Mouse (Mus musculus) 416B (cell line): Measurements from ENCODE around the gene Gp9.
A peak's percentile ranks its signal among the peaks of the same experiment; 100 is the strongest.
"Not testable (repeated sequence)": the region's sequence is repeated elsewhere in the genome, so short reads cannot be mapped to it uniquely, and the experiment has no call there.

Experiments
- DNase-seq: peaks from one replicate; pipeline ENCODE4 v3.0.0; 2011; ENCODE audit warnings: low read depth

The Gp9 gene

DNA sequence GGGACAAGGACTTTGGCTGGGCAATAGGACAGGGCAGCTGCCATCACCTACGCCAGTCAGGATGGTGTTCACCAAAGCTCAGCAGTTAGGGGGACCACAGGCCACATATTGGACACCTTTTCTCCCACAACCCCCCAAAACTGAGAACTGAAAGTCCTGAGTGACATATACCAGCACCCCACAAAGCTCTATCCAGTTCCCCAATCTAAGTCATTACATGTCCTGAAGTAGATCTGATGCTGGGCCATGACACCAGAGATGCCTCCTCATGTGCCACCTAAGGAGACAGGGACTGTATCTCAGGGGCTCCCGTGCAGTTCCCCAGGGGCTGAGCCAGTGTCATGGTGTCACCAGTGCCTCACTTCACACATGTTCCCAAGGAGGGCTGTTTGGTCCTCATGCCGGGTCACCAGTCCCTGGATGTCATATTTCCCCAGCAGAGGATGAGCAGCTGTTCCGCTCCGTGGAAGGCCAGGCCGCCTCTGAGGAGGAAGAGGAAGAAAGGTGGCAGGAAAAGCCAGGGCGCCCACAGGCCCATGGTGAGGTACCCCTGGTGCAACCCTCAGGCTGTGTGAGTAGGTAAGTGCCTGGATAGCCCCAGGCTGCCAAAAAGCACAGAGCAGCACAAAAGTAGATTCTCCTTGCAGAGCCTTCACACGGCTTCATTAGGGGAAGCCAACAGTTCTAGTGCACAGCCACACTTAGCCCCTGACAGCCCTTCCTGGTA is 27.5 kb upstream of the Gp9 start:
- no peak for DNase-seq

DNA sequence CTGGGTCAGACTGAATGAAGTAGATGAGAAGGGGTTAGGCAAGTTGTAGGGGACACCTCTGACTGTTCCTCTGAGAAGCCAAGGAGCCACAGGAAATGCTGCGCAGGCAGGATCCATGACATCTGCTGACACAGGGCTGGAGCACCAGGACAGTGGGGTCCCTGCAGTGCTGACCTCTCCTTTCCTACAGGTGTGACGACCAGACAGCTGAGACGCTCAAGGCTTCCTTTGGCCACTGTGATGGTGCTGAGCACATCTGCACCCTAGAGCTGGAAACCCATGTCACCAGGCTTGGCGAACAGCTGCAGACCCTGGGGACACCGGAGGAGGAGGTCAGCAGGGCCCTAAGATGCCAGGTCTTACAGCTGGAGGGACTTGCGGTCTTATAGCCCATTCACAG is 26.3 kb upstream of the Gp9 start:
- DNase-seq, result no peak

DNA sequence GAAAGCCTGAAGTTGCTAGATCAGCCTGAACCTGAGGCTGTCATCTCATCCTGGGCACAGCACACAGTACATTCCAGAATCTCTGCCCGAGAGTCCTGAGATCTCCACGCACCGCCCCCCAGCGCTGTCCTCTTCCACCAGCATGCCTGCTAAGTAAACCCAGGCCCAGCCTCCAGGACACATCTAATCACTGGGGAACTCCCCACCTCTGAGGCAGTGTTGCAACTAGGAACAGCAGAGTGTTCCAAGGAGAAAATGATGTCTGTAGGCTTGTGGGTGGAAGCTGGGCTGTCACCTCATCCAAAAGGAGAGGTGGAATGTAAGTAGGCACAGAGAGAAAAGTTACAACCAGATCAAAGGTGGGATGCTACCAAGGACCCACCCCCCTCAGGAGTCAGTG is 22.7 kb upstream of the Gp9 start:
- DNase-seq, result no peak

DNA sequence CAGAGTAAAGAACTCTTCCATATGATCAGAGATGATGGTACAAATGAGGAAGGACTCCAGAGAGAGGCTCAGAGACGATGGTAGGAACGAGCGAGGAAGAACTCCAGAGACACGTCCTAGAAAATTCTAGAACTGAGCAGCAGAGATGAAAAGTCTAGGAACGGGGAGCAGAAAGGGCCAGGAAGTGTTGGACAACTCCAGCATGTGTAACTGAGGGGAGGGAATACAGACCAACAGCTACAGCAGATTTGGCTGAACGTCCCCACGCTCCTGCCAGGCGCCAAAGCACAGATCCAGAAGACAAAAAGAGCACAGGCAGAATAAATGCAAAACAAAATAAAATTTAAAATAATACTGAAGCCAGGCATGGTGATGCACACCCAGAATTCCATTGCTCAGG is 21.0 kb upstream of the Gp9 start:
- no peak for DNase-seq

DNA sequence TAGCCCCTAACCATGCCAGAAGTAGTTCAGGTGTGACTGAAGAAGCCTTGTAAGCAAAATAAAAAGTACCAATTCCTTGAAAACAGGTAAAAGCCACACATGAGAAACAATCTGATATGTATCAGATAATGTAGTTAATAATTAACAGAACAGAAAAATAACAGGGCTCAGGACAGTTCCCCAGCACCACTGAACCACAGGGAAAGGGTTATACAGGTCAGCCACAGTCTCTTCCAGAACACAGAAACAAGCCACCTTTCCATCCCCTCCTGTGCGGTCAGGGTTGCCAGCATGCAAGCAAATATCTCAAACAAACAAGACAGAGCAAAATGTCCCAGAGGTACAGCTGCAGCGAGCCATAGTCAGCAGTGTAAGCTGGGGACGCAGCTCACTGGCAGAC is 18.5 kb upstream of the Gp9 start:
- no peak for DNase-seq

DNA sequence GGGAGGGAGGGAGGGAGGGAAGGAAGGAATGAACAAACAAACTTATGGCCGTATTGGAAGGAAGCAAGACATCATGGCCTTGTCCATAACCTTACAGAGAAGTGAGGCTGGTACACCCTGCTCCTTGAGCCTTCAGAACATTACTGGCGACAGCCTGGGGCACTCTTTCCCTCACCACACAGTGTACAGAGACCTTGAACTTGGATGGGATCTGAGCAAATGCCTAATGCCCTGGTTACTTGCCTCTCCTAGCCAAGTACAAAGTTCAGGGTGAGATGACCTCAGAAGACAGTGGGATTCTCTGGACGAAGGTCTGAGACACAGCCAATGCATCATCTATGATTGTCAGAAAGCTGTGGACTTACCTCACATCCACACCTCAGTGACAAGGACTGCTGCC is 18.0 kb upstream of the Gp9 start:
- no peak for DNase-seq

DNA sequence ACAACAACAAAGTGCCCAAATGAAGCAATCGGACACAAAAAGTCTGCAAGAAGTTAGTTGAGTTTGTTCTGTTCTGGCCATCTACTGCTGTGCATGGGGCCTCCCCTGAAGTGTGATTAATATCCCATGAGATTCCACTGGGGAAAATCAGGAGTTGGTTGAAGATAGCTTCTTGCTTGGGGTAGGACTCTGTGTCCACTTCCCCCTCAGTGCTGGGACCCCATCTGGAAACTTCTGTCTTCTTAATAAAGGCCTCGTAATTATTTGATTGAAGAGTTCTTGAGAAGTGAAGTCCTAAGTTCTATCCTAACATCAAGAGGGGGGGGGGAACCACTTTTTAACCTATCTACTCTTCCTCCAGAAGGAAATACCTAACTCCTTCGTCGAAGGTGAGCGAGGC is 15.7 kb upstream of the Gp9 start:
- DNase-seq, result no peak

DNA sequence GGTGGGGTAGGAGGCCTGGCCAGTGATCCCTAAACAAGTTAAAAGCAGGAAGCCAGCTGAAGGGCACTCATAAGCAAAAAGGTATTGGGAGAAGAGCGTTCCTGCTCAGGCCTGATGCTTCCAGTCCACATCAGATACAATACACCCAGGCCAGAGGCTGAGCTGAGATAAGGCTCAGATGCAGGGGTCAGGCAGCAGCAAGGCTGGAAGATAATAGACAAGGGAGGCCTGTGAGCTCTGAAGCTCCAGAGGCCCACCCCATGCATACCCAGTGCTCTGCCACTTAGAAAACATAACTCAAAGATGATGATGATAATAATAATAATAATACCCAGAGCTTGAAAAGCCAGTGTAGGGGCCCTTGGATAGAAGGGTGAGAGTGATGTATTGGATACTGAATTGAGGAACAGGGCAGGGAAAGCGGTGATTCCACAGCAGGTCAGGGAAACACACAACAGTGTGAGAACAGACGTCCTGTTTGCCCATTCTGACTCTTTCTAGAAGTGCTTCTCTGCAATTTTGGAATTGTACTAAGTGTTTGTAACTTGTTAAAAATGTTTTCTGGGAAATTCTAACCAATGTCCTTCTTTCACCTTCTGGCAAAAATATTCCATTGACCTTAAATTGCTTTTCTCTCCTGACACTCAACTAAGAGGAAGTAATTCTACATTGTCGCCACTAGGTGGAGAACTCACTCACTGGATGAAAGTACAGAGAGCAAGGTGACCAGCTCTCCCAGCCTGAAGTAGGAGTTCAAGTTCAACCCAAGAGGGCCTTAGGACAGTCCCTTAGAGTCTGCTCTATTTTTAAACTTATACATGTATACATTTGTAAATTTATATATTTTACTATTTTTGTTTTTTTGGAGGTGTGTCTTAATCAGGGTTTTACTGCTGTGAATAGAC is 14.2 kb upstream of the Gp9 start:
- DNase-seq, result peak; percentile 78

DNA sequence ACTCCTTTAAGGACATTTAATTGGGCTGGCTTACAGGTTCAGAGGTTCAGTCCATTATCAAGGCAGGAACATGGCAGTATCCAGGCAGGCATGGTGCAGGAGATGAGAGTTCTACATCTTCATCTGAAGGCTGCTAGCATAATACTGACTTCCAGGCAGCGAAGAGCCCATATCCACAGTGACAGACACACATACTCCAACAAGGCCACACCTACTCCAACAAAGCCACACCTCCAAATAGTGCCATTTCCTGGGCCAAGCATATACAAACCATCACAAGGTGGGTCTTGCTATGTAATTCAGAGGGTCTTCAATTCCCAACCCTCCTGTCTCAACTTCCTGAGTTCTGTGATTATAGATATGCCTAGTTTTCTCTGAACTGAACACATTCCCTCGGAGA is 13.6 kb upstream of the Gp9 start:
- DNase-seq, result not testable (repeated sequence)

DNA sequence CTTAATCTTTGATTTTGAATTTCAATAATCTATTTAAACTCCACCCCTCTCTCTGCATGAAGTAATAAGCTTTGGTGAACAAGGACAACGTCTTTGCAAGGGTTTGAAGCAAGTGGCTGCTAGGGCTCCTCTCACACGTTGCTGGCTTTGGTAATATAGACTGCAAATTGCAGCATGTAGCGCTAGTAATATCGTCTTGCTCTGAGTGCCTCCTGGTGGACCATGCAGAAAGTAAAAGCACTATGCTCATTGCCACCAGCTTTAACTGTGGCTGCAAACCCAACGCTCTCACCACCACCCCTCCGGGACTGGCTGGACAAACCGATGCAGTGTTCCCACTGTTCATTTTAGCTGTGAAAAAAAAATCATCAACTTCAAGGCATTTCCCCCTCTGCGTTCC is 7.2 kb upstream of the Gp9 start:
- peak; percentile 85 for DNase-seq

DNA sequence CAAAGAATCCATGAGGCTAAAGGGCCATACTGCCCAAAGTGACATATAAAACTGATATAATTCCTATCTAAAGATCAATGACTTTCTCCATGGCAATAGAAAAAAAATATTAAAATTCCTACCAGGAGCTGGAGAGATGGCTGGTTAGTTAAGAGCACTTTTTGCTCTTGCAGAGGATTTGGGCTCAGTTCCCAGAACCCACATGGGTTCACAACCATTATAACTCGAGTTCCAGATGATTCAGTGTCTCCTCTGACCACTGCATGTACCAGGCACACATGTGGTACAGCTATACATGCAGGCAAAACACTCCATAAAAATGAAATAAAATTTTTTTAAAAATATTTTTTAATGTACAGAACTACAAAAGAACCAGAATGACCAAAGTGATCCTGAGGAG is 3.4 kb upstream of the Gp9 start:
- no peak for DNase-seq

DNA sequence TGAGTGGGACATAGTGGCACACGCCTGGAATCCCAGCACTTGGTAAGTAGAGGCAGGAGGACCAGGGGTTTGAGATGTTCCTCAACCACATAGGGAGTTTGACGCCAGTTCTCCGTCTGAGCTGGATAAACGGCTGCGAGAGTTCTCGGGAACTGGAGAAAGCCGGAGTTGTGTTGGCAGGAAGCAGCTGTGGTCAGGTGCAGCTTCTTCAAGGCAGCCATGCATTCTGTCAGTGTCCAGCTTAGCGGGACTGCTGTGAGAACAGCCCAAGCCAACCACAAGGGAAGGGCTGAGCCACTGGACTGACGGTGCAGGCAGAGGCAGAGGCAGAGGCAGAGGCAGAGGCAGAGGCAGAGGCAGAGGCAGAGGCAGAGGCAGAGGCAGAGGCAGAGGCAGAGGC is 3.0 kb upstream of the Gp9 start:
- peak; percentile 67 for DNase-seq

DNA sequence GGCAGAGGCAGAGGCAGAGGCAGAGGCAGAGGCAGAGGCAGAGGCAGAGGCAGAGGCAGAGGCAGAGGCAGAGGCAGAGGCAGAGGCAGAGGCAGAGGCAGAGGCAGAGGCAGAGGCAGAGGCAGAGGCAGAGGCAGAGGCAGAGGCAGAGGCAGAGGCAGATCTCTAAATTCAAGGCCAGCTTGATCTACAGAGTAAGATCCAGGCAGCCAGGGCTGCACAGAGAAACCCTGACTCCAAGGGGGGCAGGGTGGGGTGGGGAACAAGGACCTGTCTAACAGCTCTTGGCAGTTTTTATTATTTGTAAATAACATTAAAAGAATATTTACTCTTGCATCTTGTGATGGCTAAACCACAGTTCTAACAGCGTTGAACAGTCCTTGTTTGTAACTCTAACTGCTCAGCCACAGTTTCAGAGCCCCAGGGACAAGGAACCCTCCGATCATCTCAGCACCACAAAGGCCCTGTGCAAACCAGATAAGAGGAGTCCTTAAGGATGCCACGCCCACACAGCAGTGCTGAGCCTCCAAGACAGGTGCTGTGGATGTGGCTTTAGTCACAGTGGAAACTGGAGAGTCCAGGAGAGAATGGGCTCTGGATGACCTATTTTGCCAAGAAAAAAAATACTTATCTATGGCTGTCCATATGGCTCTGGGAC is 2.2 kb upstream of the Gp9 start:
- peak; percentile 96 for DNase-seq

DNA sequence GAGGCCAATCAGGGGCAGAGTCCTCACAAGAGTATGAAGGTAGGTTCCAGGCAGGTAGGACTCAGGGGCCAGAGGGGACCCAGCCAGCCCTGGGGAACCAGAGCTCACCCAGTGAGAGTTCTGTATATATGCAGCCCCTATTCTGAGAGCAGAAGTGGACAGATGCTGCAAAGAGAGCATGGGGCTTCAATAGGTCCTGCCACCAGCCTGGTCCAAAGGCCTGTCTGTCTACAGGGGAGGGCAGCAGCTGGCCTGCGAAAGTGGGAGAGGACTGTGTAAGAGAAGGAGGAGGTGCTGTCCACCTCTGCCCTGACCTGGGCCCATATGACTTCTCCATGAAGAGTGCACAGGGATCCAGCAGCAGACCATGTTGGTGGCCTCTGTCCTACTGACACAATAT is 1.2 kb upstream of the Gp9 start:
- DNase-seq, result no peak

DNA sequence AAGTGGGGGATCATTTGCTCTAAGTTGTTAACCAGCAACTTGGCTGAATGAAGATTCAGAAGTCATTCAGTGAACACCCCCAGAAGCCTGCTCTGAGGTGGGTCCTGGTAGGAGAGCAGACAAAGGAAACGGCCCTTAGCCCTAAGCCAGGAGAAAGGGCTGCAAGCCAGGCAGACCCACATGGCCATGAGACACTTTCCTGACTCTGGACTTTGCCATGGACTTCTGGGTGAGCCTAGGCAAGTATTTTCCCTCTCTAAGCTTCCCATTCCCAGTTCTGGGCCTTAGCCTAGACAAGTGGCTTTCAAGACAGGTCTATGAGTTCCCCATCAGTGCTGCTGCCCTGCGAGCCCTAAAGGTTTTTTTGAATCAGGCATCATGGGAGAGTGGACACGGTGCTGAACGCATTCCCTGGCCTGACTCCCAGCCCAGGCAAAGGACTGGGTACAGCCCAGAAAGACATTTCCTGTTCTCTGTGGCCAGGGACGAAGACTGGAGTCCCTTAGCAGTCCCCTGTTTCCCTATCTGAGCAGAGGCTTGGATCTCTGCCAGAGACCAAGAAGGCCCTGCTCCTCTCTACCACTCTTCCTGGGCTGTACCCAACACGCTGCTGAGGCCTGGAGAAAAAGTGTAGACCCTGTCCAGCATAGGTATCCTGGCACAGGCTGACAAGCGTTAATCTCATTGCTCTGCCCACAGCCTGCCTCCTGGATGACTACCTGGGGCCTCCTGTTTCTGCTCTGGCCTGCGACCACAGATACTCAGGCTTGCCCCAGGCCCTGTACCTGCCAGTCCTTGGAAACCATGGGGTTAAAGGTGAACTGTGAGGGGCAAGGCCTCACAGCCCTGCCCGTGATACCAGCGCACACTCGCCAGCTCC is 662 bp downstream of the Gp9 start:
- DNase-seq, result peak; percentile 88

DNA sequence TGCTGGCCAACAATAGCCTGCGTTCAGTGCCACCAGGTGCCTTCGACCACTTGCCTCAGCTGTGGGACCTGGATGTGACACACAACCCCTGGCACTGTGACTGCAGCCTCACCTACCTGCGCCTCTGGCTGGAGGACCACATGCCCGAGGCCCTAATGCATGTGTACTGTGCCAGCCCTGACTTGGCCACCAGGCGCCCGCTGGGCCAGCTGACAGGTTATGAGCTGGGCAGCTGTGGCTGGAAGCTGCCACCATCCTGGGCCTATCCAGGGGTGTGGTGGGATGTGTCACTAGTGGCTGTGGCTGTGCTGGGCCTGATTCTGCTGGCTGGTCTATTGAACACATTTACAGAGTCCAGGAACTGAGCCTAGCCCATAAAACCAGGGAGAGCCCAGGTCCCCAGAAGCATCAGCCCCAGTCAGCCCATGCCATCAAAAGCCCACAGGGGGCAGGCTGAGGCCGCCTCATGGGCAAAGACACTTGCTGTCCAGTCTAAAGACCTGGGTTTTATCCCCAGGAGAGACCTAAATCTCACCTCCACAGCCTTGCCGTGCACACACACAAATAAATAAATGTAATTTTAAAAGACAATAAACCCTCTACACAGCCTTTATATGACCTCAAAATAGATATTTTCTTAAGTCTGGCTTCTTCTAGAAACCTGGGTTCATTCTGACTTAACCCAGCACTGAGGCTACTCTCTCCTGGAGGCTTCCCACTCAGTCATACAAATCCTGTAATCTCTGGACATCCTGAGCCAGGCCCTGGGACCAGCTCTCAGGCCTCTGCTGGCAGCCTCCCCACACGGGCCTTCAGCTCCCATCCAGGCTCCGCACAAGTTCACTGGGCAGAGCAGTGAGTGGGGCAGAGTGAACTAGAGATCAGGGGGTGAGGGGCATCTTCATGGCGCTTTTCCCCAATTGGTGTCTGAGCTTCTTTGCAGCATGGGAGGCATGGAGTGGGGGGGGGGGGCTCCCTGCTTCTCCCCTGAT is 1.6 kb downstream of the Gp9 start:
- peak; percentile 46 for DNase-seq

DNA sequence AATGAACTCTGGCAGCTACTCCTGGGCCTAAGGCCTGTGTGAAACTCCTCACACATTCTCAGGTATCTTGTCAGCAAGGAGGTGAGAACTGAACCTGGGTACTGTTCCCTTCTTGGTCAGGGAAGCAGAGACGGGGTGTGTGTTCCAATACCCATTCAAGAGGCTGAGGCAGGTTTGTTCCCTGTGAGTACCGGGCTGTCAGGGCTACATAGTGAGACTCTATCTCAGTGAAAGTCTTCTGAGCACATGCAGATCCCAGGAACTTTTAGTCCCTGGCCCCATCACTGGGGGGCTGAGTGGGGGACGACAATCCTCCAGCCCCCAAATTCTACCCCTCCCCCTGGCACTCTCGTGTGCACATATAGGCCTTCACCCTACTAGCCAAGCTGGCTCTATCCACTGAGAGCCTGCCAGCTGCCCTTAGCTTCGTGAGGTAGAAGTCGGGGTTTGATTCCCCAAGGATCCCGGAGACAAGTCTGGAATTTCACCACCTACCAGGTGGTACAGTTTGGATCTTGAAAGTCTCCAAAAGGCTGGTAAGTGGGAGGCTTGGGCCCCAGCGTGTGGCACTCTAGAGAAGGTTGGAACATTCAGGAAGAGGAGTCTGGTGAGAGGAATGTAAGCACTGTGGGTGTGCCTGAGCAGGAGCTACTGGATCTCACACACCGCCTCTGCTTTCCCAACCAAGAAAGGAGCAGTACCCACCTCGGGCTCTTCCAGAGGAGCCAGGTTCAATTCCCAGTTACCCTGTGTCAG is 2.9 kb downstream of the Gp9 start:
- no peak for DNase-seq

DNA sequence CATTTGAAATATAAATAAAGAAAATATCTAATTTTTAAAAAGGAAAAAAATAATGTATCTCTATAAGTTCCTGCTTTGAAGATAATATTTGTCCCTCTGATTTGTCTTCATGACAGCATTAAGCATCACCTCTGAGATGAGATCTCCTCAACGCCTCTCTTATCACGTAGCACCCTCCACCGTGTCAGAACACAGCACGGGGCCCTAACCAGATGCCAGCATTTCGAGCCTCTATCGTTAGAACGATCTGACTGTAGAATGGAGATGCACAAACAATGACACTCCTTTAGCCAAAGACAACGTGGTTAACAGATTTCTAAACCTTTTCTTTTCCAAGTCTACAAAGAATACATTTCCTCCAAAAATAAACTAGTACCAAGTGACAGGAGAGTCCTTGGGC is 6.2 kb downstream of the Gp9 start:
- DNase-seq, result no peak

DNA sequence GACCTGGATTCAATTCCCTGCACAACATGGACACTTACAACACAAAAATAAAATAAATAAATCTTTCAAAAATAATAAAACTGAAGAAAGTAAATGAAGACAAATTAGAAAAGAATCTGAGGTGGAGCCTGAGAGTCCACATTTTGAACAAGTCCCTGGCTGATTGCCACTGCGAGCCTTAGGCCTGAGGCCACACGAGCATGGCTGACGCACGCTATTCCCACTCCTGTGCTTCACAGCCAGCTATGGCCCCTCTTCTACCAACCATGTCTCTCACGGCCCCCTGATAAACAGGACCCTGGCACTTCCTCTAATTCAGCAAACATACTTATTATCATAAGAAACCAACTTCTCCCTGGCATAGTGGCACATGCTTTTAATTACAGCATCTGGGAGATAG is 8.7 kb downstream of the Gp9 start:
- no peak for DNase-seq
